8 mouse cellular contexts compared by ENCODE assay signal in the genomic region with DNA sequence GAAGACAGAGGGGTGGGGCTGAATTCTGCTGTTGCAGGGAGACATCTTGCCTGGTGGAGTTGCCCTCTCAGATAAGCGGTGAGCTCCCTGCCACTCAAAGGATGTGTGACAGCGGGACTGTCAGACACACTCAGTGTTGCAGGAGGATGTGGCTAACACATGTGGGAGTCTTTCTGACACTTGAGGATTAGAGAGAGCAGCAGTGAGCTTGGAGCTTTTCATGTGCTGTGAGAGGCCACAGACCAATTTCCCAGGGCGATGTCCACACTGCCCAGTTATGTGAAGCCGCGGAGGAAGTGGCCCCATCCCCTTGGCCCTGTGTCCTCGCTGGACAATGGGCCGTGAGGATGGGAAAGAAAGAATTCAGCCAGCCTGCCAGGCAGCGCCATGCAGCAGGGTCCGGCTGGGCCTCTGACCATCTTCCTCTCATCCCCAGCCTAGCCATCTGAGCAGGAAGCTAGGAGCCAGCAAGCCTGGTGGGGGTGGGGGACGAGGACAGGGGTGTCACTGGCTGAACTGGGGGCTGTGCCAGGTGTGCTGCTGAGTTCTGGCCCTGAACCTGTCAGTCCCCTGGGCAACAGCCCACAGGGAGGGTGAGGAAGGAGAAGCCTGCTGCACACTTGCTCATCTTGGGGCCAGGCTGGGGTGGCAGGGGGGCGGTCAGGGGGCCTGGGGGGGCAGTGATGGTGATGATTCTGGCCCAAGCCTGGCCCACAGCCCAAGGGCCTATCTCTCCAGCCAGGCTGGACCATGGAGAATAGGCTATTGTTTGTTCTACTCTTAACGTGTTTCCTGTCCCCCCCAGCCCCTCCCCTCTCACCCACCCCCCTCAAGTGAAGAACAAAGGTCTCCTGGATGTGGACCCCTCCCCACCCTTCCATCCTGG. TPM values are rescaled to one million over a fixed set of nuclear protein-coding genes. Genes with fewer than 3 reads are reported as not detected.
A peak's percentile ranks its signal among the peaks of the same experiment; 100 is the strongest.
DNase-seq lines count a peak whose midpoint lies in the region; ATAC-seq and TF ChIP-seq lines count a peak whose summit lies in the region.

No protein-coding gene starts in this region.

- peaks cover 13% of the 10 kb centered on the region for H3K4me1 ChIP-seq in thymus, adult 2 months (replicated peaks; ENCODE audit: control insufficient read depth, insufficient read depth, low read length)
- H3K4me1 ChIP-seq in embryonic facial prominence, embryonic 12.5 days, result peaks cover 56% of the 10 kb centered on the region

- no peak for TF ChIP-seq POLR2A in thymus, adult 2 months (IDR thresholded peaks at IDR 0.05; ENCODE audit: control insufficient read depth, extremely low read depth, insufficient read depth, low read length, poor library complexity)

- intact Hi-C loops in heart, postnatal 25 days (cut with DNase I), result loop anchor here (2.0 kb wide), 1 partner anchor 49 kb away; no protein-coding TSS in a partner anchor

- no peaks in the 10 kb centered on the region for H3K36me3 ChIP-seq in thymus, adult 2 months (ENCODE audit: control insufficient read depth, insufficient read depth, low read length)
- no peaks in the 10 kb centered on the region for H3K36me3 ChIP-seq in embryonic facial prominence, embryonic 12.5 days

- H3K27ac ChIP-seq in thymus, adult 2 months (ENCODE audit: control insufficient read depth, insufficient read depth, low read length), result no peak overlapping the region
- H3K27ac ChIP-seq in embryonic facial prominence, embryonic 12.5 days, result peak overlapping the region; percentile 78

- H3K9me3 ChIP-seq in embryonic facial prominence, embryonic 12.5 days, result no peaks in the 10 kb centered on the region

- 28% methylated on average over 12 of the region's 12 CpGs for WGBS in thymus, adult 2 months
- WGBS in embryonic facial prominence, embryonic 12.5 days, result 9% methylated on average over 12 of the region's 12 CpGs

- H3K27me3 ChIP-seq in thymus, adult 2 months (ENCODE audit: control insufficient read depth, insufficient read depth, low read length), result no peaks in the 10 kb centered on the region
- no peaks in the 10 kb centered on the region for H3K27me3 ChIP-seq in embryonic facial prominence, embryonic 12.5 days

- no peak overlapping the region for H3K4me3 ChIP-seq in thymus, adult 2 months (ENCODE audit: control insufficient read depth, insufficient read depth, low read length)
- H3K4me3 ChIP-seq in embryonic facial prominence, embryonic 12.5 days, result no peak overlapping the region

- no peak for ATAC-seq in embryonic facial prominence, embryonic 12.5 days (ENCODE audit: insufficient number of reproducible peaks, insufficient read depth, low FRiP score, low TSS enrichment)
- peak; percentile 96 for ATAC-seq in megakaryocyte progenitor cell, adult 5-6 weeks (replicated peaks; ENCODE audit: poor library complexity)

- TF ChIP-seq CTCF in thymus, adult 2 months (IDR thresholded peaks at IDR 0.05; ENCODE audit: borderline replicate concordance, control insufficient read depth, extremely low read depth, insufficient read depth, low read length, poor library complexity), result no peak

- H3K4me2 ChIP-seq in embryonic facial prominence, embryonic 12.5 days (replicated peaks), result no peak overlapping the region

- peak; percentile 22 for DNase-seq in thymus, adult 2 months
- no peak for DNase-seq in thymus, adult 18-20 months
- DNase-seq in heart, postnatal 25 days (ENCODE audit: low spot score), result peak; percentile 58
- peak; percentile 65 to 79 for DNase-seq in kidney, postnatal 4 days
- DNase-seq in thymus, postnatal 4 days, result peak; percentile 52
- DNase-seq in spleen, adult 12 weeks (ENCODE audit: low spot score), result no peak

- H3K9ac ChIP-seq in embryonic facial prominence, embryonic 12.5 days, result 0 out of 2 replicates have a peak overlapping the region, but pooled peaks have one; percentile 15

RNA-seq across cellular contexts. Expression of gene Cdc42ep1, which starts 7.0 kb away (rescaled TPM):
- polyA plus RNA-seq in thymus, adult 2 months (2012; rRNA removed), result 8.1 and 12.5 TPM in 2 replicates
- polyA plus RNA-seq in embryonic facial prominence, embryonic 12.5 days (2016; fragmentation: Nextera tagmentation; extraction: Ambion mirVana), result 25.6 and 25.7 TPM in 2 replicates
- 10 to 100 TPM; 34.1 to 41.0 TPM for total RNA-seq in heart, postnatal 25 days (2021)
- not detected in 2 replicates for total RNA-seq in megakaryocyte progenitor cell, adult 5-6 weeks (2015)
- total RNA-seq in megakaryocyte progenitor cell, adult 5-6 weeks (2017), result not detected in 2 replicates

RNA-seq across cellular contexts. Expression of gene Lgals2, which starts 19.9 kb away (rescaled TPM):
- polyA plus RNA-seq in thymus, adult 2 months (2012; rRNA removed), result 2.9 and 4.8 TPM in 2 replicates
- not detected in 2 replicates for polyA plus RNA-seq in embryonic facial prominence, embryonic 12.5 days (2016; fragmentation: Nextera tagmentation; extraction: Ambion mirVana)
- total RNA-seq in heart, postnatal 25 days (2021), result under 1 TPM; 0.62 to 0.64 TPM
- not detected in 2 replicates for total RNA-seq in megakaryocyte progenitor cell, adult 5-6 weeks (2015)
- total RNA-seq in megakaryocyte progenitor cell, adult 5-6 weeks (2017), result not detected in 2 replicates

RNA-seq across cellular contexts. Expression of gene Card10, which starts 32.6 kb away (rescaled TPM):
- 12.6 and 13.0 TPM in 2 replicates for polyA plus RNA-seq in thymus, adult 2 months (2012; rRNA removed)
- polyA plus RNA-seq in embryonic facial prominence, embryonic 12.5 days (2016; fragmentation: Nextera tagmentation; extraction: Ambion mirVana), result 3.6 TPM in 2 replicates
- 10 to 100 TPM; 14.8 to 18.3 TPM for total RNA-seq in heart, postnatal 25 days (2021)
- total RNA-seq in megakaryocyte progenitor cell, adult 5-6 weeks (2015), result 0.20 and 0.78 TPM in 2 replicates
- total RNA-seq in megakaryocyte progenitor cell, adult 5-6 weeks (2017), result 0.12 and 0.14 TPM in 2 replicates

RNA-seq across cellular contexts. Expression of gene Gga1, which starts 41.5 kb away (rescaled TPM):
- 137 and 155 TPM in 2 replicates for polyA plus RNA-seq in thymus, adult 2 months (2012; rRNA removed)
- polyA plus RNA-seq in embryonic facial prominence, embryonic 12.5 days (2016; fragmentation: Nextera tagmentation; extraction: Ambion mirVana), result 50.0 and 51.1 TPM in 2 replicates
- 10 to 100 TPM; 41.6 to 43.8 TPM for total RNA-seq in heart, postnatal 25 days (2021)
- total RNA-seq in megakaryocyte progenitor cell, adult 5-6 weeks (2015), result 27.8 and 28.9 TPM in 2 replicates
- total RNA-seq in megakaryocyte progenitor cell, adult 5-6 weeks (2017), result 15.4 and 20.1 TPM in 2 replicates

Comparison
In these comparisons a context has a peak if more than half of its experiments do, and no peak if none do; other contexts are left out.
1. DNase-seq: peak in thymus, adult 2 months (single experiment), heart, postnatal 25 days (single experiment), kidney, postnatal 4 days (2 of 2) and thymus, postnatal 4 days (single experiment); none in thymus, adult 18-20 months (0 of 2) and spleen, adult 12 weeks (single experiment).
2. RNA of gene Cdc42ep1, which starts 7.0 kb away (total RNA-seq): 34.1 to 41.0 TPM in heart, postnatal 25 days; not detected in megakaryocyte progenitor cell, adult 5-6 weeks; every median in the first group is over 10 times any median in the second.
3. RNA of gene Card10, which starts 32.6 kb away (total RNA-seq): 14.8 to 18.3 TPM in heart, postnatal 25 days; 0.12 to 0.78 TPM in megakaryocyte progenitor cell, adult 5-6 weeks; every median in the first group is over 4 times any median in the second.